Mouse (Mus musculus): ENCODE data around the gene Apom. TPM values are rescaled to one million over a fixed set of nuclear protein-coding genes. Genes with fewer than 3 reads are reported as not detected.
"Not testable (repeated sequence)": the region's sequence is repeated elsewhere in the genome, so short reads cannot be mapped to it uniquely, and the experiment has no call there.

Apom gene
- total RNA-seq, 4 experiments from 2014 or later: 0.28 to 0.32 TPM; not detected in 2

- DNase-seq: peak; percentile 71
These were observed 5.6 kb downstream of the Apom start, which contains the start of gene D17H6S53E for GRCm38 (mm10) chr17:35126206-35126611. Gene D17H6S53E, plus strand, starts transcription at chr17:35126373.

GRCm38 (mm10) chr17:35125578-35125977, 6.3 kb downstream of the Apom start:
- no peak for DNase-seq

DNA sequence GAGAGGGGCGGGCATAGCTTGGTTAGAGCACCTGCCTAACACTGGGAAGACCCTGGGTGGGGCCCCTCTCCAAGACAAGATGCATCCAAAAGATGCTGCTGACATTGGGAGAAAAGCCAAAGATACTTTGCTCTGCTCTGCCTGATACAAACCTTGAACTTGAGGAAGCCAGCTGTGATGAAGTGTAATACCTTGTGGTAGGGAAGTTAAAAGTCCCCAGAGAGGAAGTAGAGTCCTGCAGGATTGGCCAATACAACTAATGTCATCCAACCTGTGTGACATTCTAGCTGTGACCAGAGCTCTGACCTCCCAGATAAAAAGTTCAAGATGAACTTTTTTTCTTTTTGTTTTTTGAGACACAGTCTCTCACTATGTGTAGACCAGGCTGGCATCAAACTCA, 6.8 kb downstream of the Apom start:
- DNase-seq: no peak

DNA sequence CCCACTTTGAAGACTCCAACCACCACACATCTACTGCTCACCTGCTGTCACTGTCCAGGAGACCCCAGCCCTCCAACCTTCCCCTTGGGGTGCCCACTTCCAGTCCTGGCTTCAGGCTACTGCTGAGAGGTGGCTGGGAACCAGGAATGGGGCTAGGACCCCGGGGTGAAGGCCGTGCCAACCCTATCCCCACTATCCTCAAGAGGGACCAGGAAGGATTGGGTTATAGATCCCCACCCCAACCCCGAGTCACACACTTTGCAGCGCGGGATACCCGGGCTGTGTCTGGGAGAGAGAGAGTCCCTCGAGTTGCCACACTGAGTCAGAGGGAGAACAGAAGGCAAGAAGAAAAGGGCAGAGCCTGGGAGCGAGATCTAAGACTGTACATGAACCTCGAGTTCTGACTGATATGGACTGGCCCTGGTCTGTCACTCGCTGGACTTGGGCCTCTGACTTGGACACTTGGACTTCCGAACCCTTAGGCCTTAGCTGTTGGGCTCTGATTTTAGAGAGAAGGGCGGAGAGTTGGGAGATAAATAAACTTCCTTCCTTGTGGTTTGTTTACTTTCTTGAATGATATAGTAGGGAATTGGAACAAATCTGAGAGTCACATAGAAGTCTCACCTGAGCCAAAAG, 7.5 kb downstream of the Apom start:
- not testable (repeated sequence) for DNase-seq

DNA sequence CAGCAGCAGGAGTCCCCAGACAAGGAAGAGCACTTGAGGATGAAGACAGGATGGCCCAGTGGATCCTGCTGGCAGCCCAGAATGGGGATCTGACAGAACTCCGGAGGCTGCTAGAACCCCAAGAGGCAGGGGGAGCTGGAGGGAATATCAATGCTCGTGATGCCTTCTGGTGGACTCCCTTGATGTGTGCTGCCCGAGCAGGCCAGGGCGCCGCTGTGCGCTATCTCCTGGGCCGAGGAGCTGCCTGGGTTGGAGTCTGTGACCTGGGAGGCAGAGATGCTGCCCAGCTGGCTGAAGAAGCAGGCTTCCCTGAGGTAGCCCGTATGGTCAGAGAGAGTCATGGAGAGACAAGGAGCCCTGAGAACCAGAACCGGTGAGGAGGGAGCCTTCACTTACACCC, 8.6 kb downstream of the Apom start:
- not testable (repeated sequence) for DNase-seq

DNA sequence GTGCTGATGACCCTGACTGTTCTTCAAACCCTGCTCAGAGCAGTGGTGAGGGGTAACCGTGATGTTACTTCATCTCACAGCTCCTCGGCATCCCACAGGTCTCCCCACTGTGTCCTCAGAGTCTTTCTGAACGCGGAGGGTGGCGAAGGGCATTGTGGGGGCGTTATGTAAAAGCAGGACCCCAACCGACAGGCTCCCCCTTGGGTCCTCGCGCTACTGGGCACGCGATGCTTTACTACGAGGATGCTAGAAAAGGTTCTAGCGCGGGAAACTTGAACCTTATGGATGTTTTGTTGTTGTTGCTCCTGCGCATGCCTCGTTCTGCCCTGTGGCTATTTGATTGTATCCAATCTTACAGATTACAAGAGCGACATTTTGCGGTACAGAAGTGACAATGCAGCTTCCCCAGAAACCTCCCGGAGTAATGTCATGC, 10.0 kb downstream of the Apom start, which contains the start of gene Csnk2b:
TSS of gene Csnk2b (minus strand) at position 183 of the 433 bp plus-strand sequence.
- DNase-seq: no peak

DNA sequence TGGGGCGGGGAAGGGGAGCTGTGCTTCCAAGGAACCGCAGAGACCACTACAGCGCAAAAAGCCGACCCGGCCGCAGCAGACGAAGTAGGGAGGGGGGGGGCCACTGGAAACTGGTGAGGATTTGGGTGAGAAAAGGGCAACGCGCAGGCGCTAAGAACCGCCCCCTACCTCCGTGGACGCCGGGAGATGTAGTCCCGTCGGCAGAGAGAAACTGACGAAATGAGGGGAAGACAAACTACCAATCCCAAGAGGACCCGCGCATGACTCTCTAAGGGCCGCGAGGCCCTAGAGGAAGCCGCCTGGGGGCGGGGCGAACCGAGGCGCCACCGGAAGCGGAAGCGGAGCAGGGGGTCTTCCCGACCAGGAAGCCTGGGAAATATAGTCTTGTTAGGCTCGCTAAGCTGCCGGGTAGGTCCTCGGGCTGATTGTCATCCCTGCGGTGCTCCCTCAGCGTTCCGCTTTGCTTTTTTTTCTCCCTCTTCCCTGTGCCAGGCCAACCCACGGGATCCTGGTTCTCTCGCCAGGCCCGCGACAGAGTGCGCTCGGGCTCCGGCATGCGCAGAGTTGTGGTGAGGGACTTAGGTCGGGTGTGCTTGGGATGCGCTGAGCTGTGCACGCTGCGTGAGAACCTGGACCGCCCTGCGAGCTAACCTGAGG, 10.6 kb downstream of the Apom start, which contains the start of gene Gpank1:
TSS of gene Gpank1 (plus strand) at position 313 of the 657 bp plus-strand sequence.
- DNase-seq: peak; percentile 99

GRCm38 (mm10) chr17:35120745-35121142, 11.1 kb downstream of the Apom start:
- DNase-seq: no peak

DNA sequence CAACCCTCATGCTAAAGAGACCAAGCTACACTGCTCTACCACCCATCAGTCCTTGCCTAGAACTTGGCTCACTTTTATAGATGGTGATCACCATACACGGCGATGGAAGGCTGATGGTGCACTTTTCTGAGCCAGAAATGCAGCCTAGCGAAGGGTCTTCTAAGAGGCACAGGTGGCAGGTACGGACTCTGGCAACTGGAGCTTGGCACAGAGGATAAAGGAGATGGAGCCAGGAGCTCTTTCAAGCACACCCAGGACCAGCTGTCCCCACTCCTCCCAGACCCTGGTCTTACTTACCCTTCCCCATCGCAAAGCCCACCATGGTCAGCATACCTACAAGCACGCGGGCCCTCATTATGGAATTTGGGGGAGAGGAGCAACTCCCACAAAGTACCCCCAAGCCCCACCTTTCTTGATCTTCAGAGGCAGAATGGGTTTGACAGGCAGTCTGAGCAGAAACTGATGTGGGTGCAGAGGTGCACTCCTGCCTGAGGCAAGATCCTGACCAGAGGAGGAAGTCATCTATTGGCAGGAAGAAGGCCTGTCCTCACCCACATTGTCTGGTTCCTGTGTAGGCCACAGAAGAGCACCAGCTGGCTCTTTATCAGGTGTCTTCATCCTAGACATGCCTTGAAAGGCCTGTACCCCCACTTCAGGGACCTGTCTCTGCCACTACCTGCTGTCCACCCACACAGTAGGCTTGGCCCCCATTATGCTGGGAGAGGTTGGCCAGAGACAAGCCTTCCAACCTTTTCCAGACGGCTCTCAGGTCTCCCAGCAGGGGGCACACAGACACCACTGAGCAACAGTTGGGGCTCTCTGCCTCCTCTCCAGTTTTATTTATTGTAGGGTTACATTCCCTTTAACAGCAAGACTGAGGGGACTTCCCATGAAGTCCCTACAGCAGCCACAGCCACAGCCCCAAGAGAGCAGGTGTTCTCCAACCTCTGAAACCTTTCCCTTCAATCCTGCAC, 16.5 kb downstream of the Apom start, which contains the start of gene Ly6g5b:
TSS of gene Ly6g5b (minus strand) at position 383 of the 974 bp plus-strand sequence.
- no peak for DNase-seq

- no peak for DNase-seq
These were observed 20.1 kb downstream of the Apom start for GRCm38 (mm10) chr17:35111774-35112173.

DNA sequence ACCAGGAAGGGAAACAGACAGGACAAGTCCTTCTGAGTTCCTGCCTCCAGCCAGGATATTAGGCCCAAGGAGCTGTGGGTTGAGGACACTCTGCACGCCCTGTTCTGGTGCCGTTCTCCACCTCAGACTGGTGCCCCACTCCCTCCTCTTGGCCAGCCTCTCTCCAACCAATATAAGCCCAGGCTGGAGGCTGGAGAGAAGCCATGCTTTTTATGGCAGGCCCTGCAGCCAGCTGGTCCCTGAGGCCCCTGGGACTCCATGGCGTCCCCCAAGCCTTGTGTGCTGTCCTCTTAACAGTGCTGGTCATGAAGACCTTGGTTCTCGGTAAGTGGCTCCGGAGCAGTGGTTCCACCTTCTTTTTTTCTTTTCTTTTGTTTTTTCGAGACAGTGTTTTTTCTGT, 23.8 kb downstream of the Apom start, which contains the start of gene Ly6g5c:
TSS of gene Ly6g5c (plus strand) at position 183 of the 400 bp plus-strand sequence.
- DNase-seq: no peak

DNA sequence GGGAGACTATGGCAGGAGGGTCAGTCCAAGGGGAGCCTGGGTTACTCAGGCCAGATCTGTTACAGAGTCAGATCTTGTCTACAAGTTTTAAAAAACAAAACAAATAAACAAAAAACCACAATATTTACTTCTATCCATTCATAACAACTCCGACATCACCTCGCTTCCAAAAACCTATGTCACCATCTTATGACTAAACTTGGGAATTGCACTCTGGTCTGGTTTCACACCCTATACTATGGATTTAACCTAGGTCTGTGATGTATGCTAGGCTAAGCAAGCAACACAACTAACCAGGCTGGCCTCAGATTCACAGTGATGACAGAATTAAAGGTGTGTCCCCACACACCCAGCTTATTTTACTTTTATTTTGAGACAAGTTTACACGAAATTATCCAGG, 25.3 kb downstream of the Apom start:
- DNase-seq: no peak

DNA sequence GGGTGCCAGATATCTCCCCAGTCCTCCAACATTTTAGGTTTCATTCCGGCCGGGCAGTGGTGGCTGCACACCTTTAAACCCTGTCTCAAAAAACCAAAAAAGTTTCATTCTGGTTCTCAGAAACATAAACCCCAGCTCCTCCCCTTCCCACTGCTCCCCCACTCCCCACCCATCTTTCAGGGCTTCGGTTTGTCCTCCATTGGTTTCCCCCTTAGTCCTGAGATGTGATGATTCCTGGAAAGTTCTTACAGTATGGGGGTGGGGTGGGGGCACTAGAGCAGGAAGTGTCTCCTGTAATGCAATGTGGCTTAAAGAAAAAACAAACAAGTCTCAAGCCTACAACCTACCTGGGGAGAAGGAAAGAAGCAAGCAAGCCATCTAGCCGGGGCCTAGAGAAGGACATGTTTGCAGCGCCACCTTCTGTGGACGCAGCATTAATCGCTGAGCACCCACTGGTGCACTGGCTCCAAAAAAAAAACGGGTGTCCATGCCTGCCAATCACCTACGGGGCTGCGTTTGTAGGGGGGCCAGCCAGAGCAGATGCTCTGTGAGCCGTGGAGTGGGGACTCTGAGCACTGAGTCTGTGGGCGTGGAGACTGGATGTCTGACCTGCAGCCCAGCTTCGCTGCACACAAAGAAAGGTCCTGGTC, 26.0 kb downstream of the Apom start:
- DNase-seq: no peak

GRCm38 (mm10) chr17:35104754-35105153, 27.1 kb downstream of the Apom start:
- DNase-seq: no peak

- no peak for DNase-seq
These were observed 27.8 kb downstream of the Apom start for GRCm38 (mm10) chr17:35104079-35104478.

DNA sequence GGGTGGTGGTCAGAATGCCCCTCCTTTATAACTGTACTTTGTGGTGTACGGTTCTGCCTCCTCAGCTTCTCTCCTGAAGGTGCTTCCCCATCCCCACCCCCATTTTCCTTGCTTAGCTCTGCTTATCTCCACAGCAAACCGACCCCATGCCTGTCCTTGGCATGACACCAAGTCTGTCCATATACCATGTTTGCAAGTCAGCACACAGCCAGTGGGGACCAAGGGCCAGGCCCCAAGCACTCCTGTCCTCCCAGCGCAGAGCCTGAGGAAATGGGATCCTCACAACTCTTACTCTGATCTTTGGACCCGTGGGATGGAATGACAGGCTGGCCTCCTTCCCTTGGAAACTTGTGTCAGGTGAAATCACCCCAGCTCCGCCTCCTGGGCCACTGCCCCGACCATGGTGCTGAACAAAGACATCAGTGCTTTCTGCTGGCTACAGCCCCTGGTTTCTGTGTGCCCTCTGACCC, 28.6 kb downstream of the Apom start:
- no peak for DNase-seq

DNA sequence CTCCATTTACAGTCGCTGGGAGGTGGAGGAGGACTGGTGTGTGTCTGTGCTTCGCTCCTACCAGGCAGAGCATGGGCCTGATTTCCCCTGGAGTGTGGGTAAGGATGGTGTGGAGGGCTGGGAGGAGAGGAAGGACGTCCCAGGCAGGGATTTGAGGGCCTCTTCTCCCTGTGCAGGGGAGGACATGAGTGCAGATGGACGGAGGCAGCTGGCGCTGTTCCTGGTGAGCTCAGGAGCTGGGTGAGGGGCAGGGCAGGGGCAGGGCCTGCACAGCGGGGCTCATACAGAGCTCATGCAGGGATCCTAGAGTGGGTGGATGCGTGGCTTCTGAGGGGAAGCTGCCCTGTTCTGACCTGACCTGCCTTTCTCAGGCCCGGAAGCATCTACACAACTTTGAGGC, 29.6 kb downstream of the Apom start:
- DNase-seq: no peak

DNA sequence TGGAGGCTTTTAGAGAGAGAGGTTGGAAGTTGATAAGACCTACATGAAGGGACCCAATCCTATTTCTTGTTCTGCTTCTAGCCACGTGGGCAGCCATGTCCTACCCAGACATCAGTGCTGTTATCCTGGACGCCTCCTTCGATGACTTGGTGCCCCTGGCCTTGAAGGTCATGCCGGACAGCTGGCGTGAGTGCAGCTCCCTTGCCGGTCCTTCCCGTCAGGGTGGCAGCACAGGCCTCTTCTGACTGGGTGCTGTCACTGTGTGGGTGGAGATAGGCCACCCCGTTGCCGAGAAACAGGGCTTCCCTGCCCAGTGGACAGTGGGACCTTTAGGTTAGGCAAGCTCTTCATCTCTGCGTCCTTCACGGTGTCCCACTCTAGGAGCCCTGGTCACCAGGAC, 30.7 kb downstream of the Apom start:
- no peak for DNase-seq

- DNase-seq: no peak
These were observed 31.6 kb downstream of the Apom start for GRCm38 (mm10) chr17:35100196-35100765.

DNA sequence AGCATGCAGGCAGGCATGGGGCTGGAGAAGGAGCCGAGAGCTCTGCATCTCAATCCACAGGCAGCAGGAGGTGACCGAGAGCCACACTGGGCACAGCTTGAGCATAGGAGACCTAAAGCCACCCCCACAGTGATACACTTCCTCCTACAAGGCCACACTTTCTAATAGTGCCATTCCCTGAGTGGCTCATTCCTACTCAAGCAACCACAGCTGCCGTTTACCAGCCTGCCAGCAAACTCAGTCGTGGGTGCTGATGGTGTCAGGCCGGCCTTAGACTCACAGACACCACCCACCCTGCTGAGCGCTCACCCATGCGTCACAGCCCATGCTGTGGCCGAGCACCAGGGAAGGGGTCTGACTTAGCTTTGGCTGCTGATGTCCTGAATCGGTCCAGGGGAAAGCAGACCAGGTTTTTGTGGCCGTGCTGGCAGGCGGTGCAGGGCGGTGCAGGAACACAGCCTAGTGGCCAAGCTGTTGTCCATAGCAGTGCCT, 34.6 kb downstream of the Apom start:
- no peak for DNase-seq

GRCm38 (mm10) chr17:35096597-35096996, 35.3 kb downstream of the Apom start:
- DNase-seq: no peak

All from adrenal gland, adult 8-10 months (tissue).